Mouse (Mus musculus) neural tube, embryonic 11.5 days (tissue): ENCODE data around the gene Hsbp1. TPM values are rescaled to one million over a fixed set of nuclear protein-coding genes. Genes with fewer than 3 reads are reported as not detected.
"Not testable (repeated sequence)": the region's sequence is repeated elsewhere in the genome, so short reads cannot be mapped to it uniquely, and the experiment has no call there.

Source experiments
- ATAC-seq: fragments of 200-750 bp; cut with Nextera tagmentation; 2 replicates; pipeline ENCODE4 v1.8.0; 2017; ENCODE audit warnings: moderate number of reproducible peaks, mild to moderate bottlenecking, moderate TSS enrichment, moderate library complexity; ENCODE audit not compliant: insufficient read depth, low FRiP score, low TSS enrichment
- DNase-seq: peaks from one replicate; pipeline ENCODE4 v3.0.0-alpha.2; 2015; ENCODE audit warnings: low spot score
- H3K27ac ChIP-seq: fragments of 300-500 bp; sonication (generic); 2 replicates; pipeline ENCODE4 v1.5.1; 2014; ENCODE audit warnings: low read depth, mild to moderate bottlenecking, low read length
- H3K27me3 ChIP-seq: fragments of 300-500 bp; sonication (generic); 2 replicates; pipeline ENCODE4 v1.6.1; 2014; ENCODE audit warnings: mild to moderate bottlenecking, low read length, mixed read lengths; ENCODE audit not compliant: control insufficient read depth, insufficient read depth
- H3K36me3 ChIP-seq: fragments of 300-500 bp; sonication (generic); 2 replicates; pipeline ENCODE4 v1.6.1; 2014; ENCODE audit warnings: mild to moderate bottlenecking, low read length, moderate library complexity, mixed read lengths; ENCODE audit not compliant: control insufficient read depth, insufficient read depth
- H3K4me1 ChIP-seq: fragments of 300-500 bp; sonication (generic); 2 replicates; pipeline ENCODE4 v1.6.1; 2014; ENCODE audit warnings: low read length, mixed read lengths; ENCODE audit not compliant: control insufficient read depth, insufficient read depth
- H3K4me2 ChIP-seq: fragments of 300-500 bp; sonication (generic); 2 replicates; pipeline ENCODE4 v1.6.1; 2014; ENCODE audit warnings: low read depth, mild to moderate bottlenecking, moderate library complexity
- H3K4me3 ChIP-seq: fragments of 300-500 bp; sonication (generic); 2 replicates; pipeline ENCODE4 v1.5.1; 2014; ENCODE audit warnings: low read depth, low read length
- H3K9ac ChIP-seq: fragments of 300-500 bp; sonication (generic); 2 replicates; pipeline ENCODE4 v1.6.1; 2014; ENCODE audit warnings: mild to moderate bottlenecking, low read length
- H3K9me3 ChIP-seq: fragments of 300-500 bp; sonication (generic); 2 replicates; pipeline ENCODE4 v1.6.1; 2016; ENCODE audit warnings: low read length; ENCODE audit not compliant: control insufficient read depth
- WGBS: fragments of 180-500 bp; shearing (Covaris S2); extraction: QIAGEN DNeasy Blood & Tissue Kit; methylation state at CpG from one replicate; pipeline ENCODE4 v1.1.7; 2014; 5-methylcytosine and 5-hydroxymethylcytosine counted together
- polyA plus RNA-seq: library from polyadenylated mRNA; unstranded; fragments of >200 nt; fragmentation: Nextera tagmentation; extraction: Ambion mirVana; gene quantifications from 2 replicates; pipeline ENCODE4 v1.2.1, GENCODE M21; 2014

Hsbp1 gene
- 355 and 357 TPM in 2 replicates for polyA plus RNA-seq

DNA sequence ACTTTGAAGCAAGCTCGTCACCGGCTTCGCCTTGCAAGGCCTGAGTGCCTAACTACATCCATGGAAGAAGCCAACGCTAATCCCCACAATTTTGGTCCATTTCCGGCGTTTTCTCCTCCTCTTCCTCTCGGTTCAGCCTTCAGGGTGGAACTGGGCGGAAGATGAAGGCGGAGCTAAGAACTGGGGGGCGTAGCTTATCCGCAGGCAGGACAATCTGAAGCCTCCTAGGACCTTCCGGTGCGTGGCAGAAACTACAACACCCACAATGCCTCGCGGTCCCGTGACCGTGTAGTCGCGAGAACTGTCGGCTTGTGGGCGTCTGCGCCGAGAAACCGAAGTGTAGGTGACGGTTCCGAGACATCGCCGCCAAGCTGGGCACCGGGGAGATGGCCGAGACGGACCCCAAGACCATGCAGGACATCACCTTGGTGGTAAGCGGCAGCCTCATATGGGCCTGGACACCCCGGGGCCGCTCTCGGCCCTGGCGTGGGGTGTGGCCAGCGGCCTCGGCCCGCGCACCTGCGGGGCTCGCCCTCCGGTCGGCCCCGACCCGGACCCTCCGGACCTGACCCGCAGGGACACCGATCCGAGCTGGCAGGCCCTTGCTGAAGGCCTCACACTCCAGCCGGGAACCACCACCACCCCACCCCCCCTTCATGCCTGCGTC, at the start of gene Hsbp1:
Gene Hsbp1 (plus strand): TSS at position 299 of the 667 bp plus-strand sequence.
- ATAC-seq (peak; percentile 98), DNase-seq (peak; percentile 98)
- H3K27me3 ChIP-seq: no peaks in the 10 kb centered on the region
- 0 out of 2 replicates have a peak, but pooled peaks cover 4% of the 10 kb centered on the region for H3K9me3 ChIP-seq
- H3K9ac ChIP-seq: peak within 1 kb of the TSS; percentile 86
- WGBS: 3% methylated on average over 41 of the region's 52 CpGs
- peak within 1 kb of the TSS; percentile 83 for H3K4me3 ChIP-seq
- H3K4me1 ChIP-seq: peaks cover 4% of the 10 kb centered on the region
- peak within 1 kb of the TSS; percentile 47 for H3K4me2 ChIP-seq
- H3K36me3 ChIP-seq: peaks cover 8% of the 10 kb centered on the region; the same call in 1 of the 2 replicates
- H3K27ac ChIP-seq: no peak within 1 kb of the TSS

DNA sequence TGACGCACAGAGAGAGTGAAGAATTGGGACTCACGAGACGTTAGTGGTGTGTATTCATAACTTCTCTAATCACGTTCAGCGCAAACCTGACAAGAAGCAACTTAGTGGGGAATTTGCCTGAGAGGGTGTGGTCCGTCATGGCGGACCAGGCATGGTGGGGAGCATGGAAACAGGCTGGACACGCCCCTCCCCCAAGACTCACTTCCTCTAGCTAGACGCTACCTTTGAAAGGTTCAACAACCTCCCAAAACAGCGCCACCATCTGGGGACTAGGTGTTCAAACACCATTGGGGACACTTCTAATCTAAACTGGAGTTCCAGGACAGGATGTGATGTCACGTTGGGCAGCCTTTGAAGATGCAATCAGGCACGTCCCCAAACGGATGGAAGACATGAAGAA, 48.8 kb upstream of the Hsbp1 start:
- H3K36me3 ChIP-seq: no peaks in the 10 kb centered on the region
- no peak overlapping the region for H3K27ac ChIP-seq
- no peaks in the 10 kb centered on the region for H3K4me1 ChIP-seq
- H3K27me3 ChIP-seq: no peaks in the 10 kb centered on the region
- H3K9ac ChIP-seq: no peak overlapping the region
- 85% methylated on average over 13 of the region's 13 CpGs for WGBS
- no peak overlapping the region for H3K4me3 ChIP-seq
- no peaks in the 10 kb centered on the region; the same call in 1 of the 2 replicates for H3K9me3 ChIP-seq
- DNase-seq (no peak), ATAC-seq (no peak)
- H3K4me2 ChIP-seq: no peak overlapping the region

DNA sequence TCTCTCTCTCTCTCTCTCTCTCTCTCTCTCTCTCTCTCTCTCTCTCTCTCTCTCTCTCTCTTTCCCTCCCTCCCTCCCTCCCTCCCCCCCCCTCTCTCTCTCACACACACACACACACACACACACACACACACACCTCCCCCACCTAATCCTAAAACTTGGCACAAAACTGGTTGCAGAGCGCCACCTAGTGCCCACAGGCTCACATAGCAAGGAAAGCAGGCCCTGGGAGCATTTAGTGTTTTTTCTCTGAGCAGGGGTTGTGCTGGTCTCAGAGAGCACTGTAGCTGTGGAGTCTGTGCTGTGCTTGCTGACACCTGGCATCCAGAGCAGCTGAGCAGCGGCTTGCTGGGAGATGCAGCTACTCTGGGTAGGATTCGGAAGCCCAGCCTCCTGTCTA, 46.5 kb upstream of the Hsbp1 start:
- not testable (repeated sequence) for H3K27ac ChIP-seq, H3K9ac ChIP-seq, H3K36me3 ChIP-seq, H3K4me3 ChIP-seq, H3K4me2 ChIP-seq, H3K9me3 ChIP-seq, H3K4me1 ChIP-seq, H3K27me3 ChIP-seq, ATAC-seq
- 35% methylated on average over 3 of the region's 3 CpGs for WGBS
- peak; percentile 61 for DNase-seq

DNA sequence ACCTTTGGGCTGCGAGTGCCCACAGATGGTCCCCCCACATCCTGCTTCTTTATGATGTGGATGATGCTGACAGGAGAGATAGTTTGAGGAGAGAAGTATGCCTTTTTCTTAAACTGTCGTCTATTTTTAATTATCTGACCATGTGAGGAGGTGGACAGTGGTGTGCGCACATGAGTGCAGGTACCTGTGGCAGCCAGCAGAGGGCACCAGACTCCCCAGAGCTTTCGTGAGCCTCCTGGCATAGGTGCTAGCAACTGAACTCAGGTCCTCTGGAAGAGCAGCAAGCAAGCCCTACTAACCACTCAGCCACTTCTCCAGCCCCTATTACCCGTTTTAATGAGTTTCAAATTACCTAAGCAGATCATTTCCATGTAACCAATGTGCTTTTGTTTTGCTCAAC, 44.0 kb upstream of the Hsbp1 start:
- H3K27me3 ChIP-seq: no peaks in the 10 kb centered on the region

DNA sequence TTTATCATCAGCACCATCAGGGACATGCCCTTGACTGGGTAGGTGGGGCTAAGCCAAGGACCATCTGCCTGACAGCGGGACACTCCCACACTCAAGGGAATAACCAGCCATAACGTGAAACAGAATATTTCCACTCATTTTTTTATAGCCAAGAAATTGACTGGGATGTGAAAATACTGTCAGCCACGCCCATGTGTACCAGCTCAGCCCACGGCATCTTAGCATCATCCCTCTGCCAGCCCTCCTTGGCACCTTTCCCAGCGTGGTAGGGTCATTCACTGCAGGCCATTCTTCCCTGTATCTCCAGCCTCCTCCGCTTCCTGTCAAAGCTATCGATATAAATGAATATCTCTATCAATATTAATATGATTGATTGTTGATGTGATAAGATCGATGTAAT, 40.1 kb upstream of the Hsbp1 start:
- no peaks in the 10 kb centered on the region for H3K4me1 ChIP-seq
- H3K27ac ChIP-seq: no peak overlapping the region
- H3K4me3 ChIP-seq: no peak overlapping the region
- ATAC-seq (no peak), DNase-seq (no peak)
- no peaks in the 10 kb centered on the region for H3K27me3 ChIP-seq
- H3K9ac ChIP-seq: no peak overlapping the region
- no peaks in the 10 kb centered on the region for H3K36me3 ChIP-seq
- no peaks in the 10 kb centered on the region; the same call in 1 of the 2 replicates for H3K9me3 ChIP-seq
- 86% methylated on average over 8 of the region's 8 CpGs for WGBS
- no peak overlapping the region for H3K4me2 ChIP-seq

More for the DNA sequence above, 44.0 kb upstream of the Hsbp1 start:
- DNase-seq: no peak
- 89% methylated on average over 5 of the region's 5 CpGs for WGBS
- Histone ChIP-seq H3K9me3 (no peaks in the 10 kb centered on the region; the same call in 1 of the 2 replicates), H3K9ac (no peak overlapping the region), H3K4me1 (no peaks in the 10 kb centered on the region), H3K27ac (no peak overlapping the region), H3K4me3 (no peak overlapping the region), H3K36me3 (no peaks in the 10 kb centered on the region), H3K4me2 (no peak overlapping the region)
- ATAC-seq: no peak

DNA sequence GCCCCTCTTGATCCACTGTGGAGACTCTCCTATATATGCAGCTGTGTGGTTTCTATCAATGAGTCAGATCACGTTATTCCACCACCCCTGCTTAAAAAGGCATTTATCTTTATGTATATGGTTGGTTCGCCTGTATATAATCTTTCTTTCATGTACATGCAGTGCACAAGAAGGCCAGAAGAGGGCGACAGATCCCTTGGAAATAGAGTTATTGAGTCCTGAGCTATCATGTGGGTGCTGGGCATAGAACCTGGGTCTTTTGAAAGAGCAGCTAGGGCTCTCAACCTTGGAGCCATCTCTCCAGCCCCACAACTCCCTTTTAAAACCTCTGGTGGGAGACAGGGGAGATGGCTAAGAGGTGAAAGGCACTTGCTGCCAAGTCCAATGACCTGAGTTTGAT, 32.9 kb upstream of the Hsbp1 start:
- Histone ChIP-seq H3K27me3 (no peaks in the 10 kb centered on the region), H3K4me3 (no peak overlapping the region), H3K9me3 (no peaks in the 10 kb centered on the region), H3K36me3 (no peaks in the 10 kb centered on the region), H3K9ac (no peak overlapping the region), H3K4me2 (no peak overlapping the region), H3K27ac (no peak overlapping the region), H3K4me1 (no peaks in the 10 kb centered on the region)
- 26% methylated on average over 3 of the region's 3 CpGs for whole genome bisulfite sequencing
- DNase-seq (no peak), ATAC-seq (no peak)

DNA sequence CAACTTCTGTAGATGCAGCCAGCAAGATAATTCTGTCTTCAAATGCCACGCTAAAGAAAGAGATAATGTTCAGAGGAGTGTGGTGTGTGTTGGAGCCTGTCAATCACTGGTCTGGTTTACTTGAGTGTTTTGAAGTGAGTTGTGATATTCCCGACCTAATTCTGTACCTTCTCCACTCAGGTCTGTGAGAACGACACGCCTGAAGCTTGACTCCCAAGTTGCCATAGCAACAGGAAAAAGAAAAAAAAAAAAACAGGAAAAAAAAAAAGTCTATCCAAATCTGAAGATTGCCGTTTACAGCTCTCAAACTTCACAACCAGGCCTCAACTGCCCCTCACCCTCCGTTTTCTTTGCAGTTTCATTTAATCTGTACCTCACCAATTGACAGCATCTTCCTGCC, 21.1 kb upstream of the Hsbp1 start:
- WGBS: 67% methylated on average over 6 of the region's 6 CpGs

DNA sequence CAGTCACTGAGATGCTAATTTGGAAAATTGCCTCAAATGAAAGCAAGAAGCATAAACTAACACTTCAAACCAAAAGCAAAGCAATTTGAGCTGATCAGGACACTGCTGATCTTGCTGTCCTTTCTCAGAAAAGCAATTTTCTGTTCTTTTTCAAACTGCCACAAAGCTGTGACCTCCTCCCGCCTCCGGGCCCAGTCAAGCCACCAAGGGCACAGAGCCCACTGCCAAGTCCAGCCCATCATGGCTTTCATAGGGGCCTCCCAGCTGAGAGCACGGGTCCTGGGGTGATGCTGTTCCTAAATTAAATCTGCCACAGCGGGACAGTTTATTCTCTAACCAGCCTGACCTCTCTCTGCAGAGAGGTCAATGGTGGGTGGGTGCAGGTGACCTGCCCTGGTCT, 4.7 kb upstream of the Hsbp1 start:
- Histone ChIP-seq H3K4me2 (no peak overlapping the region), H3K36me3 (no peaks in the 10 kb centered on the region), H3K4me1 (no peaks in the 10 kb centered on the region), H3K9me3 (0 out of 2 replicates have a peak, but pooled peaks cover 4% of the 10 kb centered on the region), H3K27me3 (no peaks in the 10 kb centered on the region), H3K27ac (no peak overlapping the region), H3K4me3 (no peak overlapping the region), H3K9ac (no peak overlapping the region)
- WGBS: 80% methylated on average over 4 of the region's 4 CpGs
- DNase-seq (no peak), ATAC-seq (no peak)

More for the DNA sequence above, 21.1 kb upstream of the Hsbp1 start:
- no peaks in the 10 kb centered on the region for H3K36me3 ChIP-seq
- H3K4me3 ChIP-seq: no peak overlapping the region
- H3K4me1 ChIP-seq: no peaks in the 10 kb centered on the region
- no peaks in the 10 kb centered on the region for H3K27me3 ChIP-seq
- H3K4me2 ChIP-seq: no peak overlapping the region
- no peak overlapping the region for H3K27ac ChIP-seq
- no peak for ATAC-seq
- no peak overlapping the region for H3K9ac ChIP-seq
- DNase-seq: no peak
- H3K9me3 ChIP-seq: no peaks in the 10 kb centered on the region

DNA sequence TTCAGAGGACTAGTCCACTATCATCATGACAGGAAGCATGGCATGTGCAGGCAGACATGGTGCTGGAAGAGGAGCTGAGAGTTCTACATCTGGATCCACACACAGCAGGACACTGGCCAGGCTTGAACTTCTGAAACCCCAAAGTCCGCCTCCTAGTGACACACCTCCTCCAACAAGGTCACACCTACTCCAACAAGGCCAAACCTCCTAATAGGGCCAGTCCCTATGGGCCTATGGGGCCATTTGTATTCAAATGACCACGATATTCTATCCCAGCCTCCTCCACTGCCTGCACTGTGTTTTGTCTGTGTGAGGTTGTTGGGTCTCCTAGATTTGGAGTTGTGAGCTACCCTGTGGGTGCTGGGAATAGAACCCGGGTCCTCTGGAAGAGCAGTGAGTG, 682 bp upstream of the Hsbp1 start:
- Histone ChIP-seq H3K4me3 (peak overlapping the region; percentile 15; the same call in 1 of the 2 replicates), H3K9me3 (0 out of 2 replicates have a peak, but pooled peaks cover 4% of the 10 kb centered on the region), H3K27me3 (no peaks in the 10 kb centered on the region), H3K36me3 (peaks cover 5% of the 10 kb centered on the region; the same call in 1 of the 2 replicates), H3K4me1 (peaks cover 4% of the 10 kb centered on the region), H3K9ac (no peak overlapping the region; the same call in 1 of the 2 replicates), H3K27ac (no peak overlapping the region), H3K4me2 (peak overlapping the region; percentile 29; the same call in 1 of the 2 replicates)
- DNase-seq (no peak), ATAC-seq (0 out of 2 replicates have a peak, but pooled peaks have one; percentile 5)
- WGBS: 83% methylated on average over 3 of the region's 3 CpGs
